Mouse (Mus musculus) CD4-positive, CD25-positive, alpha-beta regulatory T cell, adult 4 months (primary cell): ENCODE results near the gene Zfp472. TPM values are rescaled to one million over a fixed set of nuclear protein-coding genes. Genes with fewer than 3 reads are reported as not detected.
"Not testable (repeated sequence)": the region's sequence is repeated elsewhere in the genome, so short reads cannot be mapped to it uniquely, and the experiment has no call there.

Experiments
- ATAC-seq: one replicate; pipeline ENCODE4 v1.8.0; 2017
- polyA plus RNA-seq, 2 experiments: library from polyadenylated mRNA; unstranded; fragments of 100-300 nt; shearing (Covaris generic); gene quantifications; one replicate each; pipeline ENCODE4 v1.2.1; 2017

Zfp472 gene
- polyA plus RNA-seq, 2 experiments from 2014 or later = 23.1 to 26.6 TPM

DNA sequence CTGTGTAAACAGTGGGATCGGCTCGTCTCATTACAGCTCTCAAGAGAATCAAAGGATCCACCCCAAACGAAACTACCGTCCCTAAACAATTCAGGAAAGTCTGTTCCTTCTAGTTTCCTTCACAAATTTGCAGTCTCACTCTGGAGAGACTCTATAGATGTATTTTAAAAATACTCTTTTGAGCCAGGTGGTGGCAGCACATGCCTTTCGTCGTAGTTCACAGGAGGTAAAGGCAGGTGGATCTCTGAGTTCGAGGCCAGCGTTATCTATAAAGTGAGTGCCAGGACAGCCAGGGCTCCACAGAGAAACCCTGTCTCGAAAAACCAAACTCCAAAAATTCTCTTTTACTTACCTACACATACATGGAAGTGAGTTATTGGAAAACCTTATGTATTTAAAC lies 42.7 kb downstream of the Zfp472 start:
- ATAC-seq = no peak

DNA sequence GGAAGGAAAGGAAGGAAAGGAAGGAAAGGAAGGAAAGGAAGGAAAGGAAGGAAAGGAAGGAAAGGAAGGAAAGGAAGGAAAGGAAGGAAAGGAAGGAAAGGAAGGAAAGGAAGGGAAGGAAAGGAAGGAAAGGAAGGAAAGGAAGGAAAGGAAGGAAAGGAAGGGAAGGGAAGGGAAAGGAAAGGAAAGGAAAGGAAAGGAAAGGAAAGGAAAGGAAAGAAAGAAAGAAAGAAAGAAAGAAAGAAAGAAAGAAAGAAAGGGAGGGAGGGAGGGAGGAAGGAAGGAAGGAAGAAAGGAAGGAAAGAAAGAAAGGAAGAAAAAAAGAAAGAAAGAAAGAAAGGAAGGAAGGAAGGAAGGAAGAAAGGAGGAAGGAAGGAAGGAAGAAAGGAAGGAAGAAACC lies 54.8 kb downstream of the Zfp472 start:
- ATAC-seq = not testable (repeated sequence)

Other genes with a start within 250 kb of the Zfp472 start
- 10 to 100 TPM; 45.8 to 50.5 TPM for gene Zfp871, start 177.5 kb upstream of the Zfp472 start, polyA plus RNA-seq
- gene Zfp811, start 155.9 kb upstream of the Zfp472 start, polyA plus RNA-seq = under 1 TPM; 0.22 to 0.98 TPM
- 1 to 10 TPM; 4.3 to 6.8 TPM for gene Zfp799, start 135.6 kb upstream of the Zfp472 start, polyA plus RNA-seq
- 10 to 100 TPM; 11.6 to 13.8 TPM for gene Zfp870, start 74.2 kb upstream of the Zfp472 start, polyA plus RNA-seq
- not detected for gene Cyp4f14, start 48.5 kb upstream of the Zfp472 start, polyA plus RNA-seq
- 10 to 100 TPM; 43.6 to 81.3 TPM for gene Cyp4f13, start 18.4 kb upstream of the Zfp472 start, polyA plus RNA-seq
- gene Zfp952, start 27.3 kb downstream of the Zfp472 start, polyA plus RNA-seq = 10 to 100 TPM; 14.7 to 17.3 TPM
- 1 to 10 TPM; 7.8 to 9.7 TPM for gene Zfp763, start 67.6 kb downstream of the Zfp472 start, polyA plus RNA-seq
- gene 4921501E09Rik, start 102.2 kb downstream of the Zfp472 start, polyA plus RNA-seq = not detected
- 1 to 10 TPM; 6.5 to 7.0 TPM for gene Zfp563, start 123.5 kb downstream of the Zfp472 start, polyA plus RNA-seq
- gene Morc2b, start 173.9 kb downstream of the Zfp472 start, polyA plus RNA-seq = not detected
- gene Olfr55, start 202.6 kb downstream of the Zfp472 start, polyA plus RNA-seq = not detected
- not detected for gene Olfr239, start 225.5 kb downstream of the Zfp472 start, polyA plus RNA-seq